Mouse (Mus musculus) embryonic facial prominence, embryonic 11.5 days (tissue): ENCODE measurements around the gene Gm26992. TPM values are rescaled to one million over a fixed set of nuclear protein-coding genes. Genes with fewer than 3 reads are reported as not detected.
A peak's percentile ranks its signal among the peaks of the same experiment; 100 is the strongest.
"Not testable (repeated sequence)": the region's sequence is repeated elsewhere in the genome, so short reads cannot be mapped to it uniquely, and the experiment has no call there.

Source experiments
- ATAC-seq: fragments of 200-750 bp; cut with Nextera tagmentation; replicated peaks from 2 replicates; pipeline ENCODE4 v1.8.0; 2017; ENCODE audit warnings: low read depth; ENCODE audit not compliant: insufficient number of reproducible peaks, low FRiP score, low TSS enrichment
- DNase-seq: peaks from one replicate; pipeline ENCODE4 v3.0.0-alpha.2; 2015; ENCODE audit warnings: low spot score
- H3K27ac ChIP-seq: fragments of 300-500 bp; sonication (generic); replicated peaks from 2 replicates; pipeline ENCODE4 v1.5.1; 2014; ENCODE audit warnings: mild to moderate bottlenecking, low read depth, low read length, control low read depth
- H3K27me3 ChIP-seq: fragments of 300-500 bp; sonication (generic); 2 replicates; pipeline ENCODE4 v1.6.1; 2014; ENCODE audit warnings: mild to moderate bottlenecking, low read length, moderate library complexity, mixed read lengths; ENCODE audit not compliant: control insufficient read depth, insufficient read depth
- H3K36me3 ChIP-seq: fragments of 300-500 bp; sonication (generic); replicated peaks from 2 replicates; pipeline ENCODE4 v1.6.1; 2014; ENCODE audit warnings: low read depth, mild to moderate bottlenecking, low read length, moderate library complexity, mixed read lengths; ENCODE audit not compliant: control insufficient read depth, insufficient read depth
- H3K4me1 ChIP-seq: fragments of 300-500 bp; sonication (generic); 2 replicates; pipeline ENCODE4 v1.6.1; 2014; ENCODE audit warnings: low read length, mixed read lengths; ENCODE audit not compliant: control insufficient read depth, insufficient read depth
- H3K4me2 ChIP-seq: fragments of 300-500 bp; sonication (generic); 2 replicates; pipeline ENCODE4 v1.6.1; 2014; ENCODE audit warnings: low read depth, mild to moderate bottlenecking, control low read depth, low read length, moderate library complexity
- H3K4me3 ChIP-seq: fragments of 300-500 bp; sonication (generic); 2 replicates; pipeline ENCODE4 v1.5.1; 2014; ENCODE audit warnings: low read depth, low read length, control low read depth
- H3K9ac ChIP-seq: fragments of 300-500 bp; sonication (generic); replicated peaks from 2 replicates; pipeline ENCODE4 v1.6.1; 2014; ENCODE audit warnings: mild to moderate bottlenecking, control low read depth, low read length
- H3K9me3 ChIP-seq: fragments of 300-500 bp; sonication (generic); replicated peaks from 2 replicates; pipeline ENCODE4 v1.6.1; 2016; ENCODE audit warnings: mild to moderate bottlenecking, low read length, inconsistent platforms, mixed read lengths; ENCODE audit not compliant: control insufficient read depth
- WGBS: fragments of 180-500 bp; shearing (Covaris S2); extraction: QIAGEN DNeasy Blood & Tissue Kit; methylation state at CpG from one replicate; pipeline ENCODE4 v1.1.7; 2014; 5-methylcytosine and 5-hydroxymethylcytosine counted together
- polyA plus RNA-seq: library from polyadenylated mRNA; unstranded; fragments of >200 nt; fragmentation: Nextera tagmentation; extraction: Ambion mirVana; gene quantifications from 2 replicates; pipeline ENCODE4 v1.2.1, GENCODE M21; 2014

Gene Gm26992
- polyA plus RNA-seq, 1 experiment from 2014 or later, result not detected

GRCm38 (mm10) chrX:103432293-103432692, 10.5 kb downstream of the Gm26992 start:
- no peak overlapping the region for H3K4me2 ChIP-seq
- no peak overlapping the region for H3K9ac ChIP-seq
- H3K4me3 ChIP-seq, result no peak overlapping the region
- no peaks in the 10 kb centered on the region for H3K27me3 ChIP-seq
- DNase-seq, result no peak
- H3K9me3 ChIP-seq, result no peaks in the 10 kb centered on the region
- H3K4me1 ChIP-seq, result no peaks in the 10 kb centered on the region
- no peak overlapping the region for H3K27ac ChIP-seq
- no peak for ATAC-seq
- WGBS, result 72% methylated on average over 7 of the region's 7 CpGs
- H3K36me3 ChIP-seq, result no peaks in the 10 kb centered on the region

GRCm38 (mm10) chrX:103438023-103438422, 16.2 kb downstream of the Gm26992 start:
- Histone ChIP-seq H3K9me3 (no peaks in the 10 kb centered on the region), H3K4me3 (no peak overlapping the region), H3K4me1 (no peaks in the 10 kb centered on the region), H3K9ac (no peak overlapping the region), H3K27me3 (peaks cover 5% of the 10 kb centered on the region; the same call in 1 of the 2 replicates), H3K27ac (no peak overlapping the region), H3K36me3 (no peaks in the 10 kb centered on the region), H3K4me2 (no peak overlapping the region)
- no peak for ATAC-seq
- no peak for DNase-seq
- WGBS, result 14% methylated on average over 9 of the region's 9 CpGs

DNA sequence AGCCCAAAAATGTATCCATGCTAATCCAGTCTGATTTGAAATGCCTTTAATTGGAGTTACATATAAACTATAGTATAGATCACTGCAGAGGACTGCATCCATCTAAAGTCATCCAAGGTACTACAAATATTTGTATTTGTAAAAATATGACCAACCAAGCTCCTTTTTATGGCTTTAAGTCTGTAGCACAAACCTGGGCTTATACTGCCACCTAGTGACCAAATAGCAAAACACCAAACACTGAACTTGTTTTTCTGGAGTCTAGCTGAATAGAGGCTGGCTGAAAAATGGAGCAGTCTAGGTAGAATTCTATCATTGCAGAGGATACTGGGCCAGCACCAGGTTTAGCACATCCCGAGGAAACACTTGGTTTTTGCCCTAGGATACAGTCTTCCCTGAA, 19.0 kb downstream of the Gm26992 start:
- ATAC-seq, result no peak
- peak; percentile 81 for DNase-seq

GRCm38 (mm10) chrX:103443755-103444154, 21.9 kb downstream of the Gm26992 start:
- Histone ChIP-seq H3K9ac (no peak overlapping the region), H3K4me3 (no peak overlapping the region), H3K4me1 (no peaks in the 10 kb centered on the region), H3K9me3 (no peaks in the 10 kb centered on the region), H3K27ac (no peak overlapping the region), H3K36me3 (no peaks in the 10 kb centered on the region), H3K4me2 (no peak overlapping the region), H3K27me3 (peaks cover 12% of the 10 kb centered on the region)
- no peak for ATAC-seq
- DNase-seq, result peak; percentile 77
- WGBS, result 29% methylated on average over 7 of the region's 7 CpGs

More for the DNA sequence above, 19.0 kb downstream of the Gm26992 start:
- peaks cover 5% of the 10 kb centered on the region for H3K27me3 ChIP-seq
- 5% methylated on average over 1 of the region's 1 CpGs for WGBS
- H3K9ac ChIP-seq, result no peak overlapping the region
- no peak overlapping the region for H3K4me3 ChIP-seq
- H3K36me3 ChIP-seq, result no peaks in the 10 kb centered on the region
- no peak overlapping the region for H3K27ac ChIP-seq
- no peaks in the 10 kb centered on the region for H3K4me1 ChIP-seq
- H3K4me2 ChIP-seq, result no peak overlapping the region
- no peaks in the 10 kb centered on the region for H3K9me3 ChIP-seq

- H3K9ac ChIP-seq, result no peak overlapping the region; the same call in 1 of the 2 replicates
- DNase-seq (peak; percentile 41), ATAC-seq (no peak; the same call in 1 of the 2 replicates)
- H3K27ac ChIP-seq, result no peak overlapping the region
- peaks cover 12% of the 10 kb centered on the region for H3K27me3 ChIP-seq
- peak overlapping the region; percentile 46 for H3K4me2 ChIP-seq
- H3K4me3 ChIP-seq, result peak overlapping the region; percentile 33
- WGBS, result 8% methylated on average over 34 of the region's 34 CpGs
- H3K4me1 ChIP-seq, result no peaks in the 10 kb centered on the region
- no peaks in the 10 kb centered on the region for H3K9me3 ChIP-seq
- no peaks in the 10 kb centered on the region for H3K36me3 ChIP-seq
Measured at GRCm38 (mm10) chrX:103447539-103448169, 25.8 kb downstream of the Gm26992 start.

GRCm38 (mm10) chrX:103448429-103448828, 26.6 kb downstream of the Gm26992 start:
- not testable (repeated sequence) for ATAC-seq, H3K4me3 ChIP-seq, H3K9ac ChIP-seq, H3K36me3 ChIP-seq, H3K27ac ChIP-seq, H3K4me1 ChIP-seq, DNase-seq, H3K4me2 ChIP-seq, H3K9me3 ChIP-seq
- H3K27me3 ChIP-seq, result peaks cover 12% of the 10 kb centered on the region
- 52% methylated on average over 10 of the region's 13 CpGs for WGBS

DNA sequence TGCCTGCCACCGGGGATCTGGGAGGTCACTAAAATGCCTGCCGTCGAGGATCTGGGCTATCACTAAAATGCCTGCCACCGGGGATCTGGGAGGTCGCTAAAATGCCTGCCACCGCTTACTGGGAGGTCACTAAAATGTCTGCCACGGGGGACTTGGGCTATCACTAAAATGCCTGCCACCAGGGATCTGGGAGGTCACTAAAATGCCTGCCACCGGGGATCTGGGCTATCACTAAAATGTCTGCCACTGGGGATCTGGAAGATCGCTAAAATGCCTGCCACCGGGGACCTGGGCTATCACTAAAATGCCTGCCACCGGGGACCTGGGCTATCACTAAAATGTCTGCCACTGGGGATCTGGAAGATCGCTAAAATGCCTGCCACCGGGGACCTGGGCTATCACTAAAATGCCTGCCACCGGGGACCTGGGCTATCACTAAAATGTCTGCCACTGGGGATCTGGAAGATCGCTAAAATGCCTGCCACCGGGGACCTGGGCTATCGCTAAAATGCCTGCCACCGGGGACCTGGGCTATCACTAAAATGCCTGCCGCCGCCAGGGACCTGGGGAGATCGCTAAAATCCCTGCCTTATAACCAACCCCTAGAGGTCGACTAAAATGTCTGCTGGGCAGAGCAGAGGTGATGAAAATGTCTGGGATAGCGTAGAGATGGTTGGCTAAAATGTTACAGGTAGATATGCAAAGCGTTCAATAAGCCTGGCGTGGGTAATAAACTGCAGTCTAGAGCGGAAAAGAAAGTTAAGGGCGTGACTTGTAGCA, 27.3 kb downstream of the Gm26992 start:
- not testable (repeated sequence) for ATAC-seq, H3K4me1 ChIP-seq, H3K27ac ChIP-seq, H3K9ac ChIP-seq, H3K4me2 ChIP-seq, H3K36me3 ChIP-seq, H3K9me3 ChIP-seq, DNase-seq, H3K4me3 ChIP-seq
- 67% methylated on average over 17 of the region's 27 CpGs for WGBS
- peaks cover 12% of the 10 kb centered on the region for H3K27me3 ChIP-seq

- peaks cover 8% of the 10 kb centered on the region for H3K27me3 ChIP-seq
- no peaks in the 10 kb centered on the region for H3K36me3 ChIP-seq
- DNase-seq (no peak), ATAC-seq (no peak)
- 82% methylated on average over 6 of the region's 6 CpGs for WGBS
- H3K4me1 ChIP-seq, result no peaks in the 10 kb centered on the region
- H3K27ac ChIP-seq, result no peak overlapping the region
- H3K4me3 ChIP-seq, result no peak overlapping the region
- H3K9ac ChIP-seq, result no peak overlapping the region
- H3K4me2 ChIP-seq, result no peak overlapping the region
- H3K9me3 ChIP-seq, result no peaks in the 10 kb centered on the region
Measured at GRCm38 (mm10) chrX:103452815-103453214, 31.0 kb downstream of the Gm26992 start.
